Mouse (Mus musculus) 3T3-L1 (cell line): Measurements from ENCODE around the gene Smc1b.

ENCODE experiments used
- DNase-seq: peaks from one replicate; pipeline ENCODE4 v3.0.0-alpha.2; 2015; ENCODE audit warnings: low read depth, low spot score

Gene Smc1b

GRCm38 (mm10) chr15:85022211-85022610, 109.6 kb downstream of the Smc1b start:
- DNase-seq = no peak

- no peak for DNase-seq
Observed at GRCm38 (mm10) chr15:85016951-85017664, 114.7 kb downstream of the Smc1b start, which contains the start of gene Upk3a. TSS of gene Upk3a (plus strand) at chr15:85017141.

GRCm38 (mm10) chr15:85015771-85016170, 116.0 kb downstream of the Smc1b start:
- DNase-seq = no peak
